Mouse (Mus musculus): ENCODE measurements at regions not wholly inside any gene's neighbourhood (a gene's known extent, or its start where the extent isn't known, plus 50 kb on each side); places are given as distances from the start of the nearest gene placed in this dataset.
"Not testable (repeated sequence)": the region's sequence is repeated elsewhere in the genome, so short reads cannot be mapped to it uniquely, and the experiment has no call there.

- DNase-seq (ENCODE audit: low spot score) = no peak
Measured at GRCm38 (mm10) chr16:55521421-55521971, 223.7 kb upstream of the Zpld1 start.

GRCm38 (mm10) chr16:55520077-55520476 lies 222.3 kb upstream of the Zpld1 start:
- no peak for DNase-seq (ENCODE audit: low spot score)

- no peak for DNase-seq (ENCODE audit: low spot score)
Measured at GRCm38 (mm10) chr16:55519646-55520045, 221.9 kb upstream of the Zpld1 start.

GRCm38 (mm10) chr16:55516994-55517393 lies 219.2 kb upstream of the Zpld1 start:
- no peak for DNase-seq (ENCODE audit: low spot score)

GRCm38 (mm10) chr16:55515228-55515696 lies 217.5 kb upstream of the Zpld1 start:
- DNase-seq (ENCODE audit: low spot score) = no peak

GRCm38 (mm10) chr16:55514448-55515200 lies 216.8 kb upstream of the Zpld1 start:
- DNase-seq (ENCODE audit: low spot score) = no peak

- no peak for DNase-seq (ENCODE audit: low spot score)
Measured at GRCm38 (mm10) chr16:55504796-55505413, 207.1 kb upstream of the Zpld1 start.

- no peak for DNase-seq (ENCODE audit: low spot score)
Measured at GRCm38 (mm10) chr16:55504274-55504673, 206.5 kb upstream of the Zpld1 start.

GRCm38 (mm10) chr16:55503273-55503672 lies 205.5 kb upstream of the Zpld1 start:
- DNase-seq (ENCODE audit: low spot score) = peak; percentile 6

- not testable (repeated sequence) for DNase-seq (ENCODE audit: low spot score)
Measured at GRCm38 (mm10) chr16:55499831-55500230, 202.0 kb upstream of the Zpld1 start.

GRCm38 (mm10) chr16:55495051-55495450 lies 197.3 kb upstream of the Zpld1 start:
- no peak for DNase-seq (ENCODE audit: low spot score)

GRCm38 (mm10) chr16:55494162-55494561 lies 196.4 kb upstream of the Zpld1 start:
- DNase-seq (ENCODE audit: low spot score) = no peak

GRCm38 (mm10) chr16:55492111-55492510 lies 194.3 kb upstream of the Zpld1 start:
- DNase-seq (ENCODE audit: low spot score) = no peak

- DNase-seq (ENCODE audit: low spot score) = no peak
Measured at GRCm38 (mm10) chr16:55484391-55484790, 186.6 kb upstream of the Zpld1 start.

GRCm38 (mm10) chr16:55480745-55481144 lies 183.0 kb upstream of the Zpld1 start:
- no peak for DNase-seq (ENCODE audit: low spot score)

GRCm38 (mm10) chr16:55480304-55480703 lies 182.5 kb upstream of the Zpld1 start:
- peak; percentile 21 for DNase-seq (ENCODE audit: low spot score)

- DNase-seq (ENCODE audit: low spot score) = peak; percentile 73
Measured at GRCm38 (mm10) chr16:55476544-55477208, 178.9 kb upstream of the Zpld1 start.

GRCm38 (mm10) chr16:55474950-55475525 lies 177.3 kb upstream of the Zpld1 start:
- no peak for DNase-seq (ENCODE audit: low spot score)

GRCm38 (mm10) chr16:55471396-55471795 lies 173.6 kb upstream of the Zpld1 start:
- DNase-seq (ENCODE audit: low spot score) = no peak

- no peak for DNase-seq (ENCODE audit: low spot score)
Measured at GRCm38 (mm10) chr16:55470721-55471120, 172.9 kb upstream of the Zpld1 start.

GRCm38 (mm10) chr16:55469703-55470102 lies 171.9 kb upstream of the Zpld1 start:
- DNase-seq (ENCODE audit: low spot score) = no peak
